Mouse (Mus musculus) lung, embryonic 15.5 days (tissue): ENCODE measurements around the gene Ank2. TPM values are rescaled to one million over a fixed set of nuclear protein-coding genes. Genes with fewer than 3 reads are reported as not detected.

Experiments used
- ATAC-seq: fragments of 200-750 bp; cut with Nextera tagmentation; 2 replicates; pipeline ENCODE4 v1.8.0; 2017; ENCODE audit warnings: moderate number of reproducible peaks, borderline replicate concordance; ENCODE audit not compliant: low FRiP score, low TSS enrichment; ENCODE audit errors: extremely low read depth
- H3K27ac ChIP-seq: fragments of 300-500 bp; sonication (generic); 2 replicates; pipeline ENCODE4 v1.5.1; 2015; ENCODE audit warnings: moderate library complexity, mild to moderate bottlenecking, inconsistent platforms
- H3K27me3 ChIP-seq: fragments of 300-500 bp; sonication (generic); 2 replicates; pipeline ENCODE4 v1.6.1; 2015; ENCODE audit warnings: inconsistent platforms
- H3K36me3 ChIP-seq: fragments of 300-500 bp; sonication (generic); 2 replicates; pipeline ENCODE4 v1.6.1; 2015; ENCODE audit warnings: inconsistent platforms
- H3K4me1 ChIP-seq: fragments of 300-500 bp; sonication (generic); 2 replicates; pipeline ENCODE4 v1.6.1; 2015; ENCODE audit warnings: inconsistent platforms
- H3K4me2 ChIP-seq: fragments of 300-500 bp; sonication (generic); 2 replicates; pipeline ENCODE4 v1.6.1; 2015; ENCODE audit warnings: inconsistent platforms, mild to moderate bottlenecking, moderate library complexity
- H3K4me3 ChIP-seq: fragments of 300-500 bp; sonication (generic); 2 replicates; pipeline ENCODE4 v1.5.1; 2015; ENCODE audit warnings: mild to moderate bottlenecking, inconsistent platforms
- H3K9ac ChIP-seq: fragments of 300-500 bp; sonication (generic); 2 replicates; pipeline ENCODE4 v1.6.1; 2015; ENCODE audit warnings: inconsistent platforms
- H3K9me3 ChIP-seq: fragments of 300-500 bp; sonication (generic); 2 replicates; pipeline ENCODE4 v1.6.1; 2016; ENCODE audit warnings: inconsistent platforms
- WGBS: fragments of 180-500 bp; shearing (Covaris S2); methylation state at CpG from one replicate; pipeline ENCODE4 v1.1.7; 2015; 5-methylcytosine and 5-hydroxymethylcytosine counted together
- polyA plus RNA-seq: library from polyadenylated mRNA; unstranded; fragments of >200 nt; fragmentation: Nextera tagmentation; extraction: Ambion mirVana; gene quantifications from 2 replicates; pipeline ENCODE4 v1.2.1, GENCODE M21; 2015

The Ank2 gene
- polyA plus RNA-seq, 1 experiment from 2014 or later, result 13.4 TPM

GRCm38 (mm10) chr3:127369529-127369928 lies 129.6 kb downstream of the Ank2 start:
- no peaks in the 10 kb centered on the region for H3K4me1 ChIP-seq
- no peaks in the 10 kb centered on the region for H3K36me3 ChIP-seq
- no peak overlapping the region for H3K4me2 ChIP-seq
- no peak overlapping the region for H3K27ac ChIP-seq
- no peaks in the 10 kb centered on the region for H3K27me3 ChIP-seq
- WGBS, result 79% methylated on average over 6 of the region's 6 CpGs
- no peaks in the 10 kb centered on the region for H3K9me3 ChIP-seq
- no peak for ATAC-seq
- H3K9ac ChIP-seq, result no peak overlapping the region
- H3K4me3 ChIP-seq, result no peak overlapping the region

DNA sequence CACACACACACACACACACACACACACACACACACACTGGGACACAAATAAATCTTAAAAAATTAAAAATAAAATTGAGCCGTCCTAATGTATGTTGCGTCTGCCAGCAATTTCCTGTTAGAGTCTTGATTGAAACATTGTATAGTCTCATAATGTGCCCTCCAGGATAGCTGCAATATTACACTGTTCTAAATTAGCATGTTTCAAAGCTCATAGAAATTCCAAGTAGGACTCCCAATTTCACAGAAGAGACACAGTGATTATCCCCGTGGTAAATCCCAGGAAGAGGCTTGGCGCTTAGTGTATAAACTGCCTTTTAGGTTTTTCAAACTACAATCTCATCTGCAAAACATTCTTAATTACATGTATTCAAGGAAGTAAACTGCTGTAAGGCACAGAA lies 131.7 kb downstream of the Ank2 start:
- H3K4me1 ChIP-seq, result no peaks in the 10 kb centered on the region
- H3K9me3 ChIP-seq, result no peaks in the 10 kb centered on the region
- no peak overlapping the region for H3K9ac ChIP-seq
- ATAC-seq, result no peak
- no peak overlapping the region for H3K4me2 ChIP-seq
- no peaks in the 10 kb centered on the region for H3K36me3 ChIP-seq
- no peak overlapping the region for H3K27ac ChIP-seq
- no peaks in the 10 kb centered on the region for H3K27me3 ChIP-seq
- no peak overlapping the region for H3K4me3 ChIP-seq
- WGBS, result 79% methylated on average over 4 of the region's 4 CpGs

DNA sequence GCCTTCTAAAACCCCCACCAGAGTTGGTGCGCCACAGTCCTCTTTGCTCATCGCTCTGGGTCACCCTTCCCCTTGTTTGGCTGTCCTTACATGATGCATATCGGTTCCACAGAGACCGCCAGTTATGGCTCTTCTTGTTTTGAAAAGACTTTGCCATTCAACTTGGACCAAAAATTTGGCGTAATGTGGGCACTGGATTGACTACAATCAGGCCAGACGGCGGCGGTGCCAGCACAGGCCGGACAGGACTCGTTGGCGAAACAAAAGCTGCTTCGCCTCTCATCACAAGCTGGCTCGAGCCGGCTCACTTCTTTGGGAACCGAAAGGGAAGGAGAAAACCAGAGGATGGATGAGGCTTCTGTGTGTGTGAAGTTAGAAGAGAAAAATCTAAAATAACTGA lies 135.6 kb downstream of the Ank2 start:
- H3K27ac ChIP-seq, result no peak overlapping the region
- no peaks in the 10 kb centered on the region for H3K36me3 ChIP-seq
- H3K27me3 ChIP-seq, result no peaks in the 10 kb centered on the region
- H3K4me2 ChIP-seq, result no peak overlapping the region
- H3K4me3 ChIP-seq, result no peak overlapping the region
- no peaks in the 10 kb centered on the region for H3K9me3 ChIP-seq
- ATAC-seq, result no peak
- no peaks in the 10 kb centered on the region for H3K4me1 ChIP-seq
- H3K9ac ChIP-seq, result no peak overlapping the region
- WGBS, result 84% methylated on average over 15 of the region's 15 CpGs

DNA sequence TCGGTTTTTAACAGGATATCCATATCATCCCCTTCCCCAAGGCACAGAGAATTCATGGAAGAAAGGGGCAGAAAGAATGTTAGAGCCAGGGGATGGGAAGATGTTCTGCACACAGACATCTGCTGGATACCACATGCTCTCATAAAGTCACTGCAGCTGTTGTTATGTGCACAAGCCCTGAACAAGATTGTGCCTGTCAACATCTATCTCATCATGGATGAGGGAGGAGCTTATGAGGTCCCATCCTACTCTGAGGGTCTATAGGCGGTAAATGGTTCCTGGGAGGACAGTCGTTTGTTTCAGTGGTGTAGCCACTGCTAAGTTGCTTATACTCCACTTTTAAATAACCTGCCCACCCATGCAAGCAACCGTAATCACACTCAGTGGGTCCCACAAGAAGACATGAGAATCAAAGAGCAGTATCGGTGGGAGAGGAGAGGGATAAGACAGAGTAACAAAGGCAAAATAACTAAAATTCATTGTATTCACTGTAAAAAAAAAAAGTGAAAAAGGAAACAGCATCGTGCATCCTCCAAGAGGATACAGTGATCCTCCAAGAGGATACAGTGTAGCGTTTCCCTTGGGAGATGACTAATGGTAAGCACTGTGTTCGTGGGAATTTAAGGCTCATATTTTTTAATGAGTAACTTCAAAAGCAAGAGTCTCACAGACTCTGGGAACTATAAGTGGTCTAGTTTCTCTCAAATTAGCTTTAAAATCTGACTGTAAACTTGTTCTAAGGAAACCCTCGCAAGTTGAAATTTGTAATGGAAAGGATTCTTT lies 136.3 kb downstream of the Ank2 start:
- Histone ChIP-seq H3K27ac (no peak overlapping the region), H3K4me1 (no peaks in the 10 kb centered on the region), H3K9ac (no peak overlapping the region), H3K36me3 (no peaks in the 10 kb centered on the region), H3K4me2 (no peak overlapping the region), H3K4me3 (no peak overlapping the region), H3K27me3 (no peaks in the 10 kb centered on the region), H3K9me3 (no peaks in the 10 kb centered on the region)
- WGBS, result 81% methylated on average over 9 of the region's 9 CpGs
- no peak for ATAC-seq

DNA sequence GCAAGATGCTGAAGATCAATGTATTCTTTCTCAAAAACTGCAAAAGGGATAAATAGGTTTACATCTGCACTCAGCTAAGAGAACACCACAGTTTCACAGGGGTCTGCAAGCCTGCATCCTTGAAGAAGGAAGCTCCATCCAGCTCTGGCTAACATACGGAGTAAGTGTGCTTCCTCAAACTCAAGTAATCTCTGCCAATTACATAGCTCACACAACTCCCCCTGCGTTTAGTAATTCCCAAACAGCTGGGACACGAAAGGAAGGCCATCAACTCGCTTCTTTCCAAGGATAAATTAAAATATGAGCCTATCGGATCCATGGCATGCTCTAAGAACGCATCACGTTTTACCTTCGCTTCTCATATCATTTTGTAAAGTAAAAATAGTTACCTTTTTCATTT lies 137.3 kb downstream of the Ank2 start:
- Histone ChIP-seq H3K9ac (no peak overlapping the region), H3K27me3 (no peaks in the 10 kb centered on the region), H3K4me1 (no peaks in the 10 kb centered on the region), H3K27ac (no peak overlapping the region), H3K4me2 (no peak overlapping the region), H3K36me3 (no peaks in the 10 kb centered on the region), H3K4me3 (no peak overlapping the region), H3K9me3 (no peaks in the 10 kb centered on the region)
- ATAC-seq, result no peak
- WGBS, result 80% methylated on average over 8 of the region's 8 CpGs

DNA sequence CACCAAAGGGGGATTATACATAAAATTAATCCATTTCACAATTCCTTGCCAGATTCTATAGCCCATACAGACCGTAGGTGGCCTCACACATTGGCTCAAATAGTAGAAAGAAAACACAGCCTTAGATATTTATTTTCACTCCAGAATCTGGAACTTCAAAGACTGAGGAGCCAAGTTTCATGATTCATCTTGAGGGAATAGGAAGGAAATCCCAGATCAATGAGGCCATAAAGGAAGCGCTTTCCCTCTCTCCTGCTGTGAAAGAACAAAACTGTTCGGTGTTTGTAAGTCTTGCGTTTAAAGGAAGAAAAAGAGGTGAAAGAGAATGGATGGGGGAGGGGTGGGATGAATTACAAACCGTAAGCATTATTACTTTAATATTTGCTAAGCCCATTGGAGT lies 137.8 kb downstream of the Ank2 start:
- ATAC-seq, result no peak
- no peak overlapping the region for H3K9ac ChIP-seq
- no peak overlapping the region for H3K27ac ChIP-seq
- no peaks in the 10 kb centered on the region for H3K27me3 ChIP-seq
- H3K36me3 ChIP-seq, result no peaks in the 10 kb centered on the region
- no peaks in the 10 kb centered on the region for H3K9me3 ChIP-seq
- WGBS, result 62% methylated on average over 5 of the region's 5 CpGs
- H3K4me3 ChIP-seq, result no peak overlapping the region
- no peak overlapping the region for H3K4me2 ChIP-seq
- H3K4me1 ChIP-seq, result no peaks in the 10 kb centered on the region

DNA sequence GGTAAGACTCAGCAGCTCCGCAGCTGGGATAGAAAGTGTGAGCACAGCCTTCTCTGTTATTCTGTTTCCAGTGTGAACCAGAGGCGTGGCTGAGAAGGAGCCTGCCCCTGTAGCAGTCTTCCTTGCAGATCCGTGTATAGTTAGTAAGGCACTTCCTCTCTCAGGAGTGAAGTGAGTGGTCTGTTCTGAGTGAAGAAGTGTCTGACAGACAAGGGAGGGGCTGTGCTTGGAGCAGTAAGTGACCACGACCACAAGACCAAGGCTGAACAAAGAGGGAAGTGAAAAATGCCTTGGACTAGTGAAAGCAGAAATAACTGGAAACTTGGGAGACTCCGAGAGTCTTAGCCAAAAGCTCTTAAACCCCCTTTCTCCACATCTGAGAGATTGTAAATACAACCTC lies 143.9 kb downstream of the Ank2 start:
- no peaks in the 10 kb centered on the region for H3K27me3 ChIP-seq
- no peaks in the 10 kb centered on the region for H3K36me3 ChIP-seq
- ATAC-seq, result no peak
- H3K27ac ChIP-seq, result no peak overlapping the region
- WGBS, result 26% methylated on average over 5 of the region's 5 CpGs
- H3K4me1 ChIP-seq, result no peaks in the 10 kb centered on the region
- H3K4me3 ChIP-seq, result no peak overlapping the region
- H3K9me3 ChIP-seq, result no peaks in the 10 kb centered on the region
- H3K4me2 ChIP-seq, result no peak overlapping the region
- no peak overlapping the region for H3K9ac ChIP-seq

- no peak for ATAC-seq
- no peak overlapping the region for H3K9ac ChIP-seq
Observed at GRCm38 (mm10) chr3:127350602-127351362, 148.4 kb downstream of the Ank2 start.

GRCm38 (mm10) chr3:127348926-127349325 lies 150.2 kb downstream of the Ank2 start:
- Histone ChIP-seq H3K27ac (no peak overlapping the region), H3K27me3 (no peaks in the 10 kb centered on the region)
- WGBS, result 64% methylated on average over 7 of the region's 7 CpGs

More at GRCm38 (mm10) chr3:127350602-127351362, 148.4 kb downstream of the Ank2 start:
- H3K27me3 ChIP-seq, result no peaks in the 10 kb centered on the region
- H3K4me1 ChIP-seq, result no peaks in the 10 kb centered on the region
- 84% methylated on average over 9 of the region's 9 CpGs for WGBS
- no peak overlapping the region for H3K4me3 ChIP-seq
- no peak overlapping the region for H3K27ac ChIP-seq
- no peaks in the 10 kb centered on the region for H3K36me3 ChIP-seq
- H3K9me3 ChIP-seq, result no peaks in the 10 kb centered on the region
- no peak overlapping the region for H3K4me2 ChIP-seq

DNA sequence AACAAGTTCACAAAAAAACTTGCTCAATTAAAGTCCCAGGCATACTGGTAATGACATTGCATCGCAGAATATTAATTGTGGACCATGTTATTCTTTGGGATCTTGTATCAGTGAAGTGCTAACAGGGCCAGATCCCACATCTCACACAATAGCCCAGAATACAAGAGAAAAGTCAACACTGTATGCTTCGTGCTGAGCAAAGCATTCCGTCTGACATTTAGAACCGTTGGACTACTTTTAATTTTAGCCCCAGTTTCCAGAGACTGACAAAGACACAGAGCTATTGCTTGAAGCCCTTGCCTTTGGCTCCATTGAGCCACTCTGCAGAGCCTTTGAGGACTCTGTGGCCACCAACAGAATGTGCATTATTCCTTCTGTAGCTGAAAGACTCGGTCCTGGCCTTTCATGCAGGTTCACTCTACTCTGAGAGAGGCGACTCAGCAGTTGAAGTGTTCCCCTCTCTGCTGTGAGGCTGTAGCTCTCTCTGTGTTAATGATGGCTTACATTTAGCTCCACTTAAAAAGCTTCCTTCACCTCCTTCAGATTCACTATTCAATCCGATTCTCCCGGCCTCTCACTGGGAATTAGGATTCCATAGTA lies 153.2 kb downstream of the Ank2 start:
- Histone ChIP-seq H3K9me3 (no peaks in the 10 kb centered on the region), H3K27ac (no peak overlapping the region), H3K4me3 (no peak overlapping the region), H3K4me2 (no peak overlapping the region), H3K36me3 (no peaks in the 10 kb centered on the region), H3K4me1 (no peaks in the 10 kb centered on the region), H3K27me3 (no peaks in the 10 kb centered on the region), H3K9ac (no peak overlapping the region)
- no peak for ATAC-seq
- 72% methylated on average over 8 of the region's 8 CpGs for WGBS

More at GRCm38 (mm10) chr3:127348926-127349325, 150.2 kb downstream of the Ank2 start:
- Histone ChIP-seq H3K4me2 (no peak overlapping the region), H3K9me3 (no peaks in the 10 kb centered on the region), H3K36me3 (no peaks in the 10 kb centered on the region), H3K4me3 (no peak overlapping the region), H3K9ac (no peak overlapping the region), H3K4me1 (no peaks in the 10 kb centered on the region)
- ATAC-seq, result no peak

DNA sequence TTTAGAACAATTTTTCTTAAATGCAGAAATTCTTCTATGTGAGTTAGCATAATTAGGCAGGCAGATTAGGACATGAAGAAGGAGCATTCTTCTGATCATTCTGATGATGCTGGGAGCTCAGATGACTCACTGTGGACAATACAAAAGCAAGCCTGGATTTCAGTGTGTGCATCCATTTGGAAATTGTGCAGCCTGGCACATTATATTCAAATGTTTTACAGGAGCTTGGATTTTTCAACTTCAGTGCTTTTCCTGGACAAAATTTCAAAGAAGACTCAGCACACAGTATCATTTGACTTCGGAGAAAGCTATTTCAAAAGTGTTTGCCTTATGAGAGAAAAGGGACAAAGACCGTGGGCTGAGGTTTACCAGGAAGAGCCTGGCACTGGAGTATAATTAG lies 157.8 kb downstream of the Ank2 start:
- Histone ChIP-seq H3K4me1 (no peaks in the 10 kb centered on the region), H3K4me3 (no peak overlapping the region), H3K36me3 (no peaks in the 10 kb centered on the region), H3K9ac (no peak overlapping the region), H3K4me2 (no peak overlapping the region), H3K27ac (no peak overlapping the region), H3K9me3 (no peaks in the 10 kb centered on the region), H3K27me3 (no peaks in the 10 kb centered on the region)
- no peak for ATAC-seq
- 78% methylated on average over 2 of the region's 2 CpGs for WGBS

- Histone ChIP-seq H3K4me2 (no peak overlapping the region), H3K9ac (no peak overlapping the region), H3K27me3 (no peaks in the 10 kb centered on the region), H3K9me3 (no peaks in the 10 kb centered on the region), H3K4me3 (no peak overlapping the region), H3K27ac (no peak overlapping the region), H3K4me1 (no peaks in the 10 kb centered on the region), H3K36me3 (no peaks in the 10 kb centered on the region)
- ATAC-seq, result no peak
- whole genome bisulfite sequencing, result 90% methylated on average over 6 of the region's 6 CpGs
Observed at GRCm38 (mm10) chr3:127334876-127335275, 164.3 kb downstream of the Ank2 start.
